Comparison of ENCODE assay signal across 27 mouse cellular contexts in the genomic region with DNA sequence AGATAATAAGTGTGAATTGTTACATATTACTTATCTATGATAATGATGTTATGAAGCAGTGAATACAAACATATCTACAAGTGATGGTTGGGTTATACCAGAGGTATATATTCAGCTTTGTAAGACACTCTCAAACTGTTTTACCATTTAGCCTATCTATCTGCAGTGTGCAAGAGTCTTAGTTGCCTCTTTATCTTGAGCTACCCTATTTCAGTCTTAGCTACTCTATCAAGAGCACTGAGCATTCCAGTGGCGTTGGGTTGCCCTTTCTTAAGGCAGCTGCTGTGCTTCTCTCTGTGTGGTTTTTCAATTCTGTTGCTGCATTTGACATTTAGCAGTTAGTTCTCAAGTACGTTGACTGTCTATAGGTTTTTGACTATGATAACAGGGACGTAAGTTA. TPM values are rescaled to one million over a fixed set of nuclear protein-coding genes. Genes with fewer than 3 reads are reported as not detected.
DNase-seq lines count a peak whose midpoint lies in the region; ATAC-seq and TF ChIP-seq lines count a peak whose summit lies in the region.
"Had no signal": no experiment of that assay in that cellular context is flagged by ENCODE, and none has a peak within 500 bp of the region (broad histone marks: within the 10 kb centered on the region; RNA-seq: fewer than 3 reads in every experiment).

No protein-coding gene starts in this region.

- no peaks in the 10 kb centered on the region for H3K9me3 ChIP-seq in liver, embryonic 11.5 days (ENCODE audit: control insufficient read depth, low read length)
- no peaks in the 10 kb centered on the region for H3K9me3 ChIP-seq in liver, embryonic 14.5 days (ENCODE audit: control insufficient read depth, low read length)
- H3K9me3 ChIP-seq in liver, postnatal 0 days (ENCODE audit: low read length) = no peaks in the 10 kb centered on the region
- H3K9me3 ChIP-seq in neural tube, embryonic 15.5 days (replicated peaks) = no peaks in the 10 kb centered on the region
- H3K9me3 ChIP-seq: forebrain, embryonic 10.5 days; forebrain, embryonic 13.5 days; G1E; heart, embryonic 10.5 days; heart, embryonic 13.5 days had no signal

- TF ChIP-seq EP300 in liver, embryonic 14.5 days (IDR thresholded peaks at IDR 0.05; ENCODE audit: low read depth) = peak; percentile 57
- no peak for TF ChIP-seq EP300 in liver, postnatal 0 days (IDR thresholded peaks at IDR 0.05; ENCODE audit: low read depth)

- peak overlapping the region; percentile 21; the same call in 1 of the 2 replicates for H3K4me2 ChIP-seq in liver, embryonic 11.5 days
- peak overlapping the region; percentile 47 for H3K4me2 ChIP-seq in liver, embryonic 14.5 days (ENCODE audit: low read depth)
- H3K4me2 ChIP-seq in liver, postnatal 0 days (ENCODE audit: low read depth, low read length) = 0 out of 2 replicates have a peak overlapping the region, but pooled peaks have one; percentile 26
- no peak overlapping the region for H3K4me2 ChIP-seq in neural tube, embryonic 15.5 days
- H3K4me2 ChIP-seq: forebrain, embryonic 13.5 days; heart, embryonic 13.5 days; hindbrain, embryonic 14.5 days had no signal

- DNase-seq in liver, embryonic 11.5 days (ENCODE audit: low spot score) = no peak
- no peak for DNase-seq in liver, embryonic 14.5 days (ENCODE audit: low read depth in 3 of 3, low spot score in 3 of 3)
- no peak for DNase-seq in liver, postnatal 0 days
- DNase-seq in cerebellum, adult 9-10 months = no peak
- no peak for DNase-seq in right cerebral cortex, adult 2 months (ENCODE audit: low spot score in 2 of 2)
- DNase-seq: adrenal gland, adult 2 months; adrenal gland, postnatal 14 days; B cell, adult 2 months; cerebellum, adult 11 months; cerebellum, adult 2 months; cerebellum, postnatal 14 days; gastrocnemius, postnatal 10 days; gastrocnemius, postnatal 36 days; heart, adult 2 months; heart, postnatal 14 days; heart, postnatal 4 days had no signal

- H3K9ac ChIP-seq in liver, embryonic 11.5 days (ENCODE audit: low read depth, low read length) = no peak overlapping the region
- no peak overlapping the region for H3K9ac ChIP-seq in liver, embryonic 14.5 days (replicated peaks)
- H3K9ac ChIP-seq in liver, postnatal 0 days (replicated peaks) = no peak overlapping the region
- no peak overlapping the region for H3K9ac ChIP-seq in neural tube, embryonic 15.5 days (replicated peaks)
- H3K9ac ChIP-seq: forebrain, embryonic 13.5 days; heart, embryonic 13.5 days; hindbrain, embryonic 14.5 days had no signal

- no peak for TF ChIP-seq CTCF in liver, embryonic 14.5 days (IDR thresholded peaks at IDR 0.05; ENCODE audit: low read depth)
- no peak for TF ChIP-seq CTCF in liver, postnatal 0 days (IDR thresholded peaks at IDR 0.05; ENCODE audit: low read depth)

- no peaks in the 10 kb centered on the region for H3K36me3 ChIP-seq in liver, embryonic 11.5 days (ENCODE audit: control insufficient read depth, insufficient read depth, low read length)
- H3K36me3 ChIP-seq in liver, embryonic 14.5 days (replicated peaks; ENCODE audit: control insufficient read depth, insufficient read depth, low read depth) = no peaks in the 10 kb centered on the region
- no peaks in the 10 kb centered on the region for H3K36me3 ChIP-seq in liver, postnatal 0 days (replicated peaks; ENCODE audit: insufficient read depth, low read length)
- H3K36me3 ChIP-seq in neural tube, embryonic 15.5 days = no peaks in the 10 kb centered on the region
- H3K36me3 ChIP-seq: forebrain, embryonic 10.5 days; heart, embryonic 10.5 days; heart, embryonic 13.5 days had no signal

- no peak overlapping the region for H3K4me3 ChIP-seq in liver, embryonic 11.5 days (ENCODE audit: low read depth, low read length)
- H3K4me3 ChIP-seq in liver, embryonic 14.5 days (ENCODE audit: insufficient read depth in 1 of 2, low read depth in 2 of 2, low read length in 2 of 2) = no peak overlapping the region
- H3K4me3 ChIP-seq in liver, postnatal 0 days (ENCODE audit: low read depth, low read length) = no peak overlapping the region
- no peak overlapping the region for H3K4me3 ChIP-seq in neural tube, embryonic 15.5 days (replicated peaks)
- H3K4me3 ChIP-seq: forebrain, embryonic 10.5 days; forebrain, embryonic 13.5 days; heart, adult 2 months; heart, embryonic 10.5 days; heart, embryonic 13.5 days had no signal

- H3K27ac ChIP-seq in liver, embryonic 11.5 days (ENCODE audit: low read depth, low read length) = no peak overlapping the region
- H3K27ac ChIP-seq in liver, embryonic 14.5 days = peak overlapping the region; percentile 55
- 0 out of 2 replicates have a peak overlapping the region, but pooled peaks have one; percentile 7 for H3K27ac ChIP-seq in liver, postnatal 0 days (ENCODE audit: low read depth)
- H3K27ac ChIP-seq in neural tube, embryonic 15.5 days (replicated peaks) = no peak overlapping the region
- H3K27ac ChIP-seq: forebrain, embryonic 10.5 days; forebrain, embryonic 13.5 days; heart, adult 2 months; heart, embryonic 10.5 days; heart, embryonic 13.5 days; hindbrain, embryonic 14.5 days; hindbrain, postnatal 0 days had no signal

- H3K4me1 ChIP-seq in liver, embryonic 11.5 days (replicated peaks; ENCODE audit: control insufficient read depth, insufficient read depth, low read length) = peaks cover 28% of the 10 kb centered on the region
- H3K4me1 ChIP-seq in liver, embryonic 14.5 days (replicated peaks; ENCODE audit: control insufficient read depth in 2 of 2, insufficient read depth in 2 of 2, low read length in 1 of 2) = peaks cover 32 to 37% of the 10 kb centered on the region in 2 experiments
- H3K4me1 ChIP-seq in liver, postnatal 0 days (ENCODE audit: insufficient read depth) = peaks cover 25% of the 10 kb centered on the region
- H3K4me1 ChIP-seq in neural tube, embryonic 15.5 days = peaks cover 19% of the 10 kb centered on the region

- peak; percentile 55 for ATAC-seq in liver, embryonic 11.5 days (replicated peaks; ENCODE audit: low FRiP score)
- peak; percentile 33; the same call in 1 of the 2 replicates for ATAC-seq in liver, embryonic 14.5 days (ENCODE audit: insufficient read depth)
- no peak for ATAC-seq in liver, postnatal 0 days
- no peak for ATAC-seq in neural tube, embryonic 15.5 days (ENCODE audit: low FRiP score)
- ATAC-seq: forebrain, embryonic 13.5 days; forebrain, embryonic 16.5 days; hindbrain, postnatal 0 days; Patski had no signal

- H3K27me3 ChIP-seq in liver, embryonic 11.5 days (replicated peaks; ENCODE audit: control insufficient read depth, insufficient read depth, low read length) = no peaks in the 10 kb centered on the region
- H3K27me3 ChIP-seq in liver, embryonic 14.5 days (ENCODE audit: control insufficient read depth, insufficient read depth, low read length) = no peaks in the 10 kb centered on the region
- H3K27me3 ChIP-seq in liver, postnatal 0 days (ENCODE audit: insufficient read depth, low read length) = no peaks in the 10 kb centered on the region
- no peaks in the 10 kb centered on the region for H3K27me3 ChIP-seq in neural tube, embryonic 15.5 days (replicated peaks)
- H3K27me3 ChIP-seq: CH12.LX; forebrain, embryonic 13.5 days; heart, embryonic 13.5 days; Patski had no signal

- WGBS in liver, embryonic 11.5 days = 59% methylated on average over 3 of the region's 3 CpGs
- 29% methylated on average over 3 of the region's 3 CpGs for WGBS in liver, embryonic 14.5 days (ENCODE audit: insufficient replicate concordance)
- WGBS in liver, postnatal 0 days (ENCODE audit: insufficient replicate concordance) = 59% methylated on average over 3 of the region's 3 CpGs
- WGBS in neural tube, embryonic 15.5 days = 82% methylated on average over 3 of the region's 3 CpGs

RNA-seq across cellular contexts. Expression of a gene that starts 4.9 kb away (rescaled TPM):
- polyA plus RNA-seq in liver, embryonic 11.5 days (2014; fragmentation: Nextera tagmentation; extraction: Ambion mirVana) = 83.3 and 93.9 TPM in 2 replicates
- 13.9 and 50.4 TPM in 2 replicates for polyA plus RNA-seq in liver, embryonic 14.5 days (2012; rRNA removed)
- 49.4 and 52.2 TPM in 2 replicates for polyA plus RNA-seq in liver, embryonic 14.5 days (2014; fragmentation: Nextera tagmentation; extraction: Ambion mirVana)
- polyA plus RNA-seq in liver, postnatal 0 days (2015; fragmentation: Nextera tagmentation; extraction: Ambion mirVana) = 20.4 and 21.5 TPM in 2 replicates
- 58.0 and 66.4 TPM in 2 replicates for polyA plus RNA-seq in neural tube, embryonic 15.5 days (2015; fragmentation: Nextera tagmentation; extraction: Ambion mirVana)

RNA-seq across cellular contexts. Expression of a gene that starts 4.9 kb away (rescaled TPM):
- polyA plus RNA-seq in liver, embryonic 11.5 days (2014; fragmentation: Nextera tagmentation; extraction: Ambion mirVana) = 23.6 and 24.0 TPM in 2 replicates
- 6.2 and 6.3 TPM in 2 replicates for polyA plus RNA-seq in liver, embryonic 14.5 days (2012; rRNA removed)
- 9.7 and 10.1 TPM in 2 replicates for polyA plus RNA-seq in liver, embryonic 14.5 days (2014; fragmentation: Nextera tagmentation; extraction: Ambion mirVana)
- 9.6 and 10.1 TPM in 2 replicates for polyA plus RNA-seq in liver, postnatal 0 days (2015; fragmentation: Nextera tagmentation; extraction: Ambion mirVana)
- 34.1 and 37.9 TPM in 2 replicates for polyA plus RNA-seq in neural tube, embryonic 15.5 days (2015; fragmentation: Nextera tagmentation; extraction: Ambion mirVana)

Comparison
In these comparisons a context has a peak if more than half of its experiments do, and no peak if none do; other contexts are left out.
1. ATAC-seq: peak in liver, embryonic 11.5 days (single experiment) and liver, embryonic 14.5 days (single experiment); none in liver, postnatal 0 days (single experiment) and neural tube, embryonic 15.5 days (single experiment).
2. H3K27ac ChIP-seq: peak in liver, embryonic 14.5 days (single experiment) and liver, postnatal 0 days (single experiment); none in liver, embryonic 11.5 days (single experiment) and neural tube, embryonic 15.5 days (single experiment).